Mouse (Mus musculus) kidney, adult 2 months (tissue): Measurements from ENCODE around the gene Foxp2.

Experiments
- CTCF ChIP-seq: fragments of 200-500 bp; conservative IDR thresholded peaks from 2 replicates; pipeline ENCODE4 v1.5.1; 2011; ENCODE audit warnings: low read depth, mild to moderate bottlenecking, control low read depth, low read length, moderate library complexity, mixed read lengths; ENCODE audit not compliant: insufficient read depth, insufficient read length
- POLR2A ChIP-seq: fragments of 200-500 bp; IDR thresholded peaks from one replicate; pipeline ENCODE4 v1.6.1; 2011; ENCODE audit warnings: low read depth, low read length, control low read depth

GRCm38 (mm10) chr6:14915066-14915465, 13.9 kb downstream of the Foxp2 start:
- TF ChIP-seq CTCF (no peak), POLR2A (no peak)
